Mouse (Mus musculus) thymus, adult 2 months (tissue): ENCODE data around the gene Gm20388.

ENCODE experiments used
- CTCF ChIP-seq: fragments of 200-500 bp; IDR thresholded peaks from 2 replicates; pipeline ENCODE4 v1.5.1; 2012; ENCODE audit warnings: mild to moderate bottlenecking, control low read depth, low read length, moderate library complexity, borderline replicate concordance; ENCODE audit not compliant: control insufficient read depth, poor library complexity, insufficient read depth; ENCODE audit errors: extremely low read depth
- POLR2A ChIP-seq: fragments of 200-500 bp; IDR thresholded peaks from 2 replicates; pipeline ENCODE4 v1.6.1; 2012; ENCODE audit warnings: mild to moderate bottlenecking, low read length, control low read depth, moderate library complexity; ENCODE audit not compliant: control insufficient read depth, poor library complexity, insufficient read depth; ENCODE audit errors: extremely low read depth

DNA sequence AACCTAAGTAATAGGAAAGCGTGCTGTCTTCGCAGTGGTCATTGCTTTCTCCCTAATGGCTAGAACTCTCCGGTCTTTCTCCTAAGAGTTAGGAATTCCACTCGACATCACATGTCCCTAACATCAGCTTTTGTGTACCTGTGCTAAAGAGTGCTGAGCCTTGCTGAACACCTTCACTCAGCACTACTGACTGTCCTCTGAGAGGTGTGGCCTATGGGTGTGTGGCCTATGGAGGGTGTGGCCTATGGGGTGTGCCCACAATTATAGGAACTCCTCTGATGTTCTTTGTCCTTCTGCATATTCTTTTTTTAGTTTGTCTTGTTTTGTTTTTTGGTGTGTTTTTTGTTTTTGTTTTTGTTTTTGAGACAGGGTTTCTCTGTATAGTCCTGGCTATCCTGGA is 3835.8 kb downstream of the Gm20388 start:
- no peak for TF ChIP-seq POLR2A
- no peak for TF ChIP-seq CTCF
